Mouse (Mus musculus): ENCODE measurements around the gene Scarb1.

The Scarb1 gene

GRCm38 (mm10) chr5:125364851-125365429, 24.0 kb upstream of the Scarb1 start:
- in situ Hi-C loops (cut with MboI, MseI): no loop called here

- in situ Hi-C loops (cut with MboI, MseI): no loop called here
These were observed 23.0 kb upstream of the Scarb1 start for GRCm38 (mm10) chr5:125363894-125364293.

GRCm38 (mm10) chr5:125360981-125361510, 20.2 kb upstream of the Scarb1 start:
- in situ Hi-C loops (cut with MboI, MseI): no loop called here

- in situ Hi-C loops (cut with MboI, MseI): no loop called here
These were observed 19.7 kb upstream of the Scarb1 start for GRCm38 (mm10) chr5:125360566-125360965.

- in situ Hi-C loops (cut with MboI, MseI): no loop called here
These were observed 17.3 kb upstream of the Scarb1 start for GRCm38 (mm10) chr5:125358270-125358608.

GRCm38 (mm10) chr5:125357543-125358269, 16.8 kb upstream of the Scarb1 start:
- in situ Hi-C loops (cut with MboI, MseI): no loop called here

GRCm38 (mm10) chr5:125355650-125356049, 14.8 kb upstream of the Scarb1 start:
- in situ Hi-C loops (cut with MboI, MseI): no loop called here

GRCm38 (mm10) chr5:125354885-125355492, 14.1 kb upstream of the Scarb1 start:
- in situ Hi-C loops (cut with MboI, MseI): no loop called here

- in situ Hi-C loops (cut with MboI, MseI): no loop called here
These were observed 11.9 kb upstream of the Scarb1 start for GRCm38 (mm10) chr5:125352781-125353294.

- in situ Hi-C loops (cut with MboI, MseI): no loop called here
These were observed 11.0 kb upstream of the Scarb1 start for GRCm38 (mm10) chr5:125351939-125352338.

- in situ Hi-C loops (cut with MboI, MseI): no loop called here
These were observed 10.2 kb upstream of the Scarb1 start for GRCm38 (mm10) chr5:125351057-125351456.

GRCm38 (mm10) chr5:125349391-125349790, 8.5 kb upstream of the Scarb1 start:
- in situ Hi-C loops (cut with MboI, MseI): no loop called here

GRCm38 (mm10) chr5:125348487-125348886, 7.6 kb upstream of the Scarb1 start:
- in situ Hi-C loops (cut with MboI, MseI): no loop called here

- in situ Hi-C loops (cut with MboI, MseI): no loop called here
These were observed 7.2 kb upstream of the Scarb1 start for GRCm38 (mm10) chr5:125348067-125348466.

- in situ Hi-C loops (cut with MboI, MseI): loop anchor here (5.0 kb wide), 1 partner anchor 712 kb away; no protein-coding TSS in a partner anchor
These were observed 3.4 kb upstream of the Scarb1 start for GRCm38 (mm10) chr5:125344296-125344695.

GRCm38 (mm10) chr5:125341459-125342090, 681 bp upstream of the Scarb1 start:
- in situ Hi-C loops (cut with MboI, MseI): loop anchor here (5.0 kb wide), 1 partner anchor 709 kb away; no protein-coding TSS in a partner anchor

GRCm38 (mm10) chr5:125339851-125340531, 903 bp downstream of the Scarb1 start:
- in situ Hi-C loops (cut with MboI, MseI): loop anchor here (5.0 kb wide), 1 partner anchor 708 kb away; no protein-coding TSS in a partner anchor

GRCm38 (mm10) chr5:125339108-125339751, 1.7 kb downstream of the Scarb1 start:
- in situ Hi-C loops (cut with MboI, MseI): no loop called here

- in situ Hi-C loops (cut with MboI, MseI): no loop called here
These were observed 3.4 kb downstream of the Scarb1 start for GRCm38 (mm10) chr5:125337526-125337925.

GRCm38 (mm10) chr5:125337012-125337411, 3.9 kb downstream of the Scarb1 start:
- in situ Hi-C loops (cut with MboI, MseI): no loop called here

- in situ Hi-C loops (cut with MboI, MseI): no loop called here
These were observed 7.9 kb downstream of the Scarb1 start for GRCm38 (mm10) chr5:125333009-125333408.

All from T-helper 1 cell (primary cell).